Mouse (Mus musculus): ENCODE data around the gene Zfp827. TPM values are rescaled to one million over a fixed set of nuclear protein-coding genes. Genes with fewer than 3 reads are reported as not detected.

Zfp827 gene
- polyA plus RNA-seq, 1 experiment, result 6.9 TPM

DNA sequence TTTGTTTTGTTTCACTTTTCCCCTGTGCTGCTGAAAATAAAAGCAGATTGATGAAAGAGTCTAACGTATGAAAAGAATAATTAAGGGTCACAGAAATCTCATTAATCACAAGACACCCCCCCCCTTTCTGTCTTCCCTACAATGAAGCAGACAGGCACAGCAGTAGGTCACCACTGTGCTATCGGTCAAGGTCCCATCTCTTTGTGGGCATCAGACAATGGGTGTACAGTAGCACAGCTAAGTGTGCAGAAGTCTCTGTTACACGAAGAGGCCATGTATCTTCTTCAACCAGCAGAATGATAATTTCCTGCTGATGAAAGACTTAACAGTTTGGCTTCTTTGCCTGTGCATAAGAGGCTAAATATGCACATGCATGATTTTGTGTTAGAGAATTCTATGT, 170.4 kb downstream of the Zfp827 start:
- WGBS, result 80% methylated on average over 3 of the region's 3 CpGs
- no peak for DNase-seq (ENCODE audit: low read depth, low spot score)

DNA sequence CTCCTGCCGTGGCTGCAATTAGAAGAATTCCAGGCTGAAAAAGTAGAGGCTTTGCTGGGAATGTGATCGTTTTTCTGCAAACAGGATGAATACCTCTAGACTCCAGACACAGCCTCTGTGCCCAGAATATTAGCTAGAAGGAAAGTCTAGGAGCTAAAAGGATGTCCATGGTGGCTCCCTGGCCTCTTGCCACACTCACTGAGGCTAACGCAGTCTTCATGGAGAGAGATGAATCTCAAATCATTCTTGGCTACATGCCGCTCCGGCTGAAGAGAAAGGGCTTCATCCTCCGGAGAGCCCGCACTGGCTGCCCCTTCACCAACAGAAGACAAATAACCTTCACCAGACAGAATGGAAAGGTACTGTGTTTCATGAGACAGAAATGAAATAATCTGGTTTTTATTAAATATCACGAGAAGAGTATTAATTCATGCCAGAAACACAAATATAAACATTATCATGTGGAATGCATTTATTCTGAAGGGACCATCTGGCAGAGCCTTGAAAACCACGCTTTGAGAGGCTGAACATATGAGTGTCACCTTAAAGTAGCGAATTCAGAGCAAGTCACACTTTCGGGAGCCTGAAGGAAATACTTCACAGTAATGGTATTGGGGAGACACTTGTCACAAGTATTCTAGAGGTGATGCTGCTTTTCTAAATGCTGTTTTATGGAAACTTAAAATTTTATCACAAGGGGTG, 173.4 kb downstream of the Zfp827 start:
- no peak for DNase-seq (ENCODE audit: low read depth, low spot score)
- 71% methylated on average over 11 of the region's 11 CpGs for WGBS

DNA sequence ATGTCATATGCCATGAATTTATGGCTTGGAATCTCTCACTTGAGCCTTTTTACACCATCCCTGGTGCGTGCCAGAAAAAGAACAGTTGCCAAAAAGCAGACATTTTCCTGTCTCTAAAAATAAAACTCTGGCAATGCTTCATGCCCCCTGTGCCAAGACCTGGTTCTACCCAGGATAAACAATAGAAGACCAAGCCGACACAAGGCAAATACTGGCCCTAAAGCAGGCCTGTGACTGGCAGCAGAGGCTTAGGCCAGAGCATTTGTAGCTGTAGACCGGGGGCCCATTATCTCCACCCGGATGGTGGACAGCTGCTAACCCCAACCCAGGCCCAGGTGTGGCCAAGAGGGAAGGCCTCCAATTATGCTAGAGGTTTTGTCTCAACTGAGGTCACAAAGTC, 178.7 kb downstream of the Zfp827 start:
- DNase-seq (ENCODE audit: low read depth, low spot score), result no peak
- WGBS, result 12% methylated on average over 4 of the region's 4 CpGs

DNA sequence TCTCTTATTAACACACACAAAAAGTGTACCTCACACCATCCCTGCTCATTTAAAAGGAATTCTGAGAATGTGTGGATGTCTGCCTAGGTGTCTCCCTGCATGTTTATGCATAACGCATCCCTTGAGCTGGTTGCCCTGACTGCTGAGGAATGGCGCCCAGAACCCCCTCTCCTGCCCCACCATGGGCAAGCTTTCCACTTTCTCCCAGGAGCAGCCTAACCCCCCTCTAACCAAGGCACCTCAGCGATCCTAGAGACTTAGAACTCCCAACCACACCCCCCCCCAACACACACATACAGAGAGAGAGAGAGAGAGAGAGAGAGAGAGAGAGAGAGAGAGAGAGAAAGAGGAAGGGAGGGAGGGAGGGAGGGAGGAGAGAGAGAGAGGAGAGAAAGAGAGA, 179.9 kb downstream of the Zfp827 start:
- 71% methylated on average over 3 of the region's 3 CpGs for WGBS
- DNase-seq (ENCODE audit: low read depth, low spot score), result no peak

DNA sequence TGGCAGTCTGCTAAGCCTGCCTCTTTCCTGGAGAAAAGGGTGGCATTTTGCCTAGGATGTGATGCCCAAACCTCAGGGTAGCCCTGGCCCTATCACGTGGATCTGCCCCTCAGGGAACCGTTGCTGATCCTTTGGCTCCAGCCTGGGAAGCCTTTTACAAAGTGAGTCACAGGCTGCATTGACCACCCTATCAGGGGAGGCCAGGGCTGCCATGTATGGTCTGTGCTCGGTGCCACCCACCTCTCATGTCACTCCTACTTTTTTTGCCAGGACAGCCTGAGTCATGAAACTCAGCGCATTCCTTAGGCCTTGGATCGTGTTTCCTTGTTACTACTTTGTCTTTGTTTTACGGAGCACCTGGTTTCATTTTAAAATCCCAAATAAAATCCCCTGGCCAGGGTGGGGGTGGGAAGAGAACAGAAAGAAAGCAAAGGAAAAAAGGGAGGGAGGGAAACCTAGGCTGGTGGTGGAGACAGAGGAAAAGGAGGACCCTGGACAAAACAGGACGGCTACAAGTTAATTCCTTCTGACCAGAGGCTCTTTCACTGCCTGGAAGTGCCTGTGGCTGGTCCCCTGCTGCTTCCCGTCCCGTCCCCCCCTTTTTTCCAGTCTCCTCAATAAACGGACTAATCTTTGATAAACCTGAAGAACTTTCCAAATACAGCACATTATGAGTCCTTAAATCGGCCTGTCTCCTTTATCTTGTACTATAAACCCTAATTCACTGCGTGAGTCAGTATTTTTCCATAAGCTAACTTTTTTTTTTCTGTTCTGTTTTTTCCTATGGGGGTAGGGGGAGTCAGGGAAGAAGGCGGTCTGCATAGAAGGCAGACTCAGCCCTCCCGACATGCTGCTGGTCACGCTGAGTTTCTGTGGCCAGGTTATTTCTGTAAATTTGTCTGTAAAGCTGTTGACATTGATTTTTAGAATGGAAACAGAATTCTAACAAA, 180.7 kb downstream of the Zfp827 start:
- DNase-seq (ENCODE audit: low read depth, low spot score), result peak; percentile 16
- WGBS, result 17% methylated on average over 15 of the region's 15 CpGs

DNA sequence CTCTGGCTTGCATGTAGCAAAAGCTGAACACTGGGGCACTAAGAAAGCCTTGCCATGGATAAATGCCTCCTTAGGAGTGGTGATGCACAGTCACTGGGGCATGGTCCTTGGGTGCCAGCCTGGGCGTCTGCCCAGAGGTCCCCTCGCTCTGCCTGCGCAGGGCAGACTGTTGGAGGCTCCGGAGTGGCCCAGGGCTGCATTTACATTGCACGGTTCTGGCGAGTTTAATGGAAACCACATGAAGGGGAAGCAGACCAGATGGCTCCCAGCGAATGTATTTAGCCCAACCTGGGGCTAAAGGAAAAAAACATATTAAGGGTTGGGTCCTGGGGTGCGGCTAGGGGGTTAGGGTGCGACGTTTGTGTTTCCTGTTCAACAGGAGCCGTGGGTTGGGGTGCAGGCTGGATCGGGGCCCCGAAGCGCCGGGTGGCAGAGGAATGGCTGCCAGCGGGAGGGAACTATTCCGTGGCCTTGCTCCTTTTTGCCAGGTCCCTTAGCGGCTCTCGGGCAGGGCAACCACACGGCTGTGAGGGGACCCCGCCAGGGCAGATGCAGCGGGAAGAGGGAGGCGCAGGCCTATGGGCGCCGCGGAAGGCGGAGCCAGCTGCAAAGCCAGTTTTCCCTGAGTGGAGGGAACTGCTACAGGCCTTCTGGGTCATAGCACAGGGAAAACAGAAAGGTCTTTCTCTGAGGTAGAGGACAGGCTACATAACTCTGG, 181.6 kb downstream of the Zfp827 start:
- DNase-seq (ENCODE audit: low read depth, low spot score), result no peak
- 15% methylated on average over 27 of the region's 27 CpGs for WGBS

DNA sequence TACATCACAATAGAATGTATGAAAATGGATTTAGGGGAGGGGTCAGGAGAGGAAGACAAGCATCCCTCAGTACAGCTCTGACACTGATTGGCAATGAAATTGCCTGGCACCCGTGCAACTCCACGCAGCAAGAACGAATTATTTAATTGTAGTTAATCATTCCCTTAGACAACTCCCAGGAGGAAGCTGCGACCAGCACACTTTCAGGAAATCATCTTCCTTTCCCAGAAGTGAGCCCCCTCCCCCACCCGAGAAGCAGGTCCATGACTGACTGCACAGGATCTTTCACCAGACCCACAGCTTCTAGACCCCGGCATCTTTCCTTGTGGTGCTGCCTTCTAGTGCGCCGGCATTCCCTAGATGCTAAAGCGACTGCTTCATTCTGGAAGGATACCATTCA, 183.4 kb downstream of the Zfp827 start:
- DNase-seq (ENCODE audit: low read depth, low spot score), result no peak
- WGBS, result 41% methylated on average over 9 of the region's 9 CpGs

DNA sequence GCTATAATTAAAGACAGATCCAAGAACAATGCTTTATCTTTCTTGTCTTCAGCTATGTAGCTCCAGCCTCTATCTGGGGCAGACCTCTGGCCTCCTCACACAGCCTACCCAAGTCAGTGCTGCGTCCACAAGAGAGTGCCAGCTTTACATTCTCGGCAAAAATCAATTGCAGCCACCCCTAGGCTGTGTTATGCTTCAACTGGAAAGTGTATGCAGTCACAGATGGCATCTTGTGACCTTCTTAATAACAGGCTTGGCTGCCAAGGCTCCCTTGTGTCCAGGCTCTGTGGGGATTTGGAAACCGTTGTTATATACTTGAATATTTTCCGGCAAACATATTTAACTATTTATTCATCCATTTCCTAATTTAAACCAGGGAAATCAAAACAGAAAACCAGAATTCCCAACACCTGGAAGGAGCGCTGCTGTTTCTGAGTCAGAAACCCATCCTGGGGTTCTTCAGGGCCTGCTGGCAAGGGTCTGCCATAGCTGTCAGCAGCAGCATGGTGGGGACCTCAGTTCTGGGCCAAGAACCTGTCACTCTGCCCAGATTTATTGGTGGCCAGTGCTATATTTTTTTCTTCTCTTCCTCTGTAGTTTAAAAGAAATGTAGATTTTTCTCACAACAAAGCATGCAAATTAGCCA, 194.0 kb downstream of the Zfp827 start:
- no peak for DNase-seq (ENCODE audit: low read depth, low spot score)

DNA sequence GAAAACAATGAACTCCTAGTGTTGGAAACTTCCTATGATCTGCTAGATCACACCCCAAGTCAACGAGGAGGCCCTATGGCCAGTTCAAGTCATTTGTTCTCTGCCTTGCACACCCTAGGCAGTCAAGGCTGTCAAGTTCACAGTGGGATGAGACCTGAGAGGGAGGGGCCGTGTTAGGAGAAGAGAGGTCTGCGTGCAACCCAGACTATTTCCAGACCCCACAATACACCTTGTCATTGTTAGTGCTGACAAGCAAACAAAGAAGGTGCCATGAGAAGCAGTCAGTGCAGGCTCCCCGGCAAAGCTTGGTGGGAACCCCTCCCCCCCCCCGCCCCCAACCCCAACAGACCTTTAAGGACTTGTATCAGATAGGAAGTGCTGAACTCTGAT, 194.5 kb downstream of the Zfp827 start:
- no peak for DNase-seq (ENCODE audit: low read depth, low spot score)
- WGBS, result 75% methylated on average over 5 of the region's 5 CpGs

More for the DNA sequence above, 194.0 kb downstream of the Zfp827 start:
- 69% methylated on average over 5 of the region's 5 CpGs for WGBS

DNA sequence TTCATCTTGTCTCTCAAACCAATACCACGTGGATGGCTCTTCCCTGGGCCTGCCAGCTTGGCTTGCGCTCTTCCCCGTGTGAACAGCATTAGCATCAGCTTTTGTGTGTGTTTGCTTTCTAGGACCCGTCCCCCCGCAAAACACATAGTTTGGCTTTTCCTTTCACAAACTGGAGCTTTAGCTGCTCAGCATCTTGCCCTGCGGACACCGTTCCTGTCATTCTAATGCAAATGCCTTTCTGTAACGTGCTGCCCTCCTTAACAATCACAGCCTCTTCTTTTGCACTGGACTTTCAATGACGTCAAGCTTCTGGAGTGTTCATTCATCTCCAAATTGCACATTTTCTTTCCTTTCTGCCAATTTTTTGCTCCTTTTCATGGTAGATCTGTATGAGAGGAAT, 196.1 kb downstream of the Zfp827 start:
- 91% methylated on average over 9 of the region's 9 CpGs for WGBS
- no peak for DNase-seq (ENCODE audit: low read depth, low spot score)

DNA sequence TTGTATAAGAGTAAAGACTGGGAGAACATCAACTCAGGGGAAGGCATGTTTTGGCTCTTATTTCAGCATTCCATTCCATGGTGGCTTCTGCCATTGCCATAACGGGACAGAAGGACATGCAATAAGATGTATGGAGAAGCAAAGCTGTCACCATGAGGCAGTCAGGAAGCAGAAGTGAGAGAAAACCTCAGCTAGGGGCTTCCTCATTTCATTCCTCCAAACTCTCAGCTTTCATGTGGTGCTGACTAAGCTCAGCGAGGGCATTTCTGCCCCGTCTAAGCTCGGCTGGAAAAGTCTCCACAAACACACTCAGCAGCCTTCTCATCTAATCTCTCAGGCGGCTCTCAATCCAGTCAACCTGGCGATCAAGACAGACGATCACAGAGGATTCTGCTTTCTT, 197.3 kb downstream of the Zfp827 start:
- DNase-seq (ENCODE audit: low read depth, low spot score), result no peak

DNA sequence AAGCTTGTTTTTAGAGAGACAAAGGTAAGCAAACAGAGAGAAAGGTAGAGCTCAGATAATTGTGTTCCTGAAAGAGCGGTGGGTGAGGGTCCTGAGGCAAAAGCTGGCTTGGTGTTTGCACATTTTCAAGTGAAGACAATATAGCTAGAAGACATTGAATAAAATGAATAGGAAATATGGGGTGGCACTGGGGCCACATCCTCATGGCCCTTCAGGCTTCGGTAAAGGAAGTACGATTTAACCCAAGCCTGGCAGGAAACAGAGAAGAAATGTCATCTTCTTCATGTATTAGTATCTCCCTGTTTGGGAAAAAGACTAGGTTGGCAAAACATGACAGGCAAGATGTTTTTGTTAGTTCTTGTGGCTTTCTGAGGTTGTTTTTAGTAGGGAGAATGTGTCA, 197.8 kb downstream of the Zfp827 start:
- 93% methylated on average over 3 of the region's 3 CpGs for WGBS
- no peak for DNase-seq (ENCODE audit: low read depth, low spot score)

More for the DNA sequence above, 197.3 kb downstream of the Zfp827 start:
- WGBS, result 74% methylated on average over 7 of the region's 7 CpGs

DNA sequence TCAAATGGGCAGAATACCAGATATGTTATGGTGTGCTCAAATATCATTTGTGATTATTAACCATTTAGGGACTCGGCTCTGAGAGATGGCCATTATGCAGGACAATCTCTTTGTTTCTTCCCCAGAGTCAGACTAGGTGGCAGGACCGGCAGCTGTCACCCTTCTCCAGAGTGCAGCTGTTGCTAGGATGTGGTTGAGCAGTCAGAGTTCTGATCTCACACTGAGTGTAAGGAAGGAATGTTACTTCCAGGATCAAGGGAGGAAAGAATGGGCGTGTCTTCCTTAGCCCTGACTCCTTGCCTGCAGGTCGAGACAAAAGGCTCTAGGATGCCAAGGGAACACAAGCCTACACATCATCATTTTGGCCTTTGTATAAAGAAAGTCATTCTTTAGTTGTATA, 199.0 kb downstream of the Zfp827 start:
- no peak for DNase-seq (ENCODE audit: low read depth, low spot score)
- WGBS, result 73% methylated on average over 4 of the region's 4 CpGs

DNA sequence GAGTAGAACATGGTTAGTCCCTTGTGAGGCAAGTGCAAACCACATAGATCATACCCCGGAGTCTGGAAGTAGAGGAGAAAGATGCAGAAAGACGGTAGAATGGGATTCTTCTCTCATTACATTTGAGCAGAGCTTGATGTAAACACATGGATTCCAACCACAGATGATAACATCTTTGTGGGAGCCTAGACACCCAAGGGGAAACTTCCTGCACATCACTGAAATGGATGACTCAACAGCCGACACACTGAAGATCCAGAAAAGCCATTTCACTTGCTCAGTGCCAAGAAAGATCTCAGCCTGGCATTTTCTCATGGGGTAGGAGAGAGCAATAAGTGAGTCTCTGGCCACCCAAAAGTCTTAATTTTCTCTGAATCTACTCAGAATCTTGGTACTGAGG, 199.7 kb downstream of the Zfp827 start:
- no peak for DNase-seq (ENCODE audit: low read depth, low spot score)
- WGBS, result 85% methylated on average over 3 of the region's 3 CpGs

DNA sequence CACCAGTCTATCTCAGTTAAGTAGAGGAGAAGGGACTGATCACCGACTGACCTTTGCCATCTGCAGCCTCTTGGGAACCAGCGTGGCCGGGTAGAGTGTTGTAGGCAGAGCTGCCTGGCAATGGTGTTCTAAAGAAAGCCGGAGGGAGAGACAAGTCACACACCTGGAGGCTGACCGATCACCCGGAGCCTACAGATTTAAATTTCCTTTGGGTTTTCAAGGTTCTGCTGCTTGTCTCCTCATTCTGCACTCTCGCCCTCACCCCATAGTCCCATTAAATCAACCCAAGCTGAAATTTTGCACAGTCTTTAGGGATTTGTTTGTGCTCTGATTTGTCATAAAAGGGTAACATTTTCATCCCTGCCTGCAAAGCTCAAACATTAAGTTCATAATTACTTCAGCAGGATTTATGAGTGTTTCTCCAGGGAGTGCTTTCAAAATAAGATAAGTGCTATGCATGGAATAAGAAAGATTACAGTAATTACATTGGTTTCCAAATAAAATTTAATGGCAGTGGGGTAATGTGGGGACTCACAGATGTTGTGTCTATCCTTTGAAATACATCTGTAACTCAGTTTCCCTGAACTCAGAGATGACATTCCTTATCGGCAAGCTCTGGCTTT, 201.1 kb downstream of the Zfp827 start:
- no peak for DNase-seq (ENCODE audit: low read depth, low spot score)
- 72% methylated on average over 8 of the region's 8 CpGs for WGBS

DNA sequence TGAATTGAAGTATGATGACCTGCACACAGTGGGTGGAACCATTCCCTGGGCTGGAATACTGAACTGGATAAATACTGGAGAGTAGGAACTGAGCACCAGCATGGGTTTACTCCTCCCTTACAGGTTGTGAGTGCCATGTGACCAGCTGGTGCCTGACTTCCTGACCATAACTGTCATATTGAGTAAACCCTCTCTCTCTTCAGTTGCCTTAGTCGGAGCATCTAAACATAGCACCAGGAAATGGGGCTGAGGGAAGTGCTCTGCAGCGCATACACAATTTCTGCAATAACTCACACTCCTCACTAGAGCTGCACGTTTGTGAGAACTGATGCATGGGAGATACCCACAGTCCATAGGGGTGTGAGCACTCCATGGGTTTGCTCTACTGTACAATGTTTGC, 211.1 kb downstream of the Zfp827 start:
- WGBS, result 64% methylated on average over 3 of the region's 3 CpGs
- no peak for DNase-seq (ENCODE audit: low read depth, low spot score)

DNA sequence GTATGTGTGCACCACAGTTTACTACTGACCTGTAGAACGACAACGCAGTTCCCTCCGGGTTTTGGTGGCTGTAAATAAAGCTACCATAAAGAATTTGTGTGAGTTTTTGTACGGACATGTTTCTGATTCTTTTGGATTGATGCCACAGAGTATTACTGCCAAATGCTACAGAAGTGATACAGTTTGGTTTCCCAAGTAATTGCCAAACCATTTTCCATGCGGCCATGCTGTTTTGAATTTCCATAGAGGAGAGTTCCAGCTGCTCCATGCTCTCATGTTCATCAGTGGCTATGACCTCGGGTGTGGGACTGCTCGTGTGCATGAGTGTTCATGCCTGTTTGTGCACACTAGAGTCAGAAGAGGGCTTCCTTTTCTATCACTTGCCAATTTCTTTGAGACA, 211.8 kb downstream of the Zfp827 start:
- DNase-seq (ENCODE audit: low read depth, low spot score), result no peak
- 65% methylated on average over 7 of the region's 7 CpGs for WGBS
